Mouse (Mus musculus): Measurements from ENCODE around the gene Camkmt.

DNA sequence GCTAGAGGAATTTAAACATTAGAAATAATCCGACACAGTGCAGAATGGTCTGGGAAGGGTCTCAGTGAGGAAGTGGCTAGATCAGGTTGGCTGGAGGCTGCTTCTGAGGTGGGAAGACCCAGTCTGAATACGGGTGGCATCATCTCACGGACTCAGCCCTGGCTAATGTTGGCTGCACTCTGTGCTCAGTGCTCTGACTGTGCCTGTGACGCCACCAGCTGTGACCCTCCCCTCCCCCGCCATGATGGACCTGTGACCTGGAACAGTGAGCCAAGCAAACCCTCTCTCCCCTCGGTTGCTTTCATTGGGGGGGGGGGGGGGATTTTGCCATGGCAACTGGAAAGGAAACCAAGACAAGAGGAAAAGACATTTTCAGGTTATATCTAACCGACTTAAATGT lies 159.4 kb downstream of the Camkmt start:
- TF ChIP-seq POLR2A (IDR thresholded peaks at IDR 0.05; ENCODE audit: control insufficient read depth, low read depth, low read length) (no peak), CTCF (IDR thresholded peaks at IDR 0.05; ENCODE audit: control insufficient read depth, insufficient read depth, insufficient replicate concordance, low read depth, low read length) (no peak)
